In genomic region chr16:17110771-17111743, GRCm38 (mm10) we compare ENCODE assay signal across 8 mouse cellular contexts. TPM values are rescaled to one million over a fixed set of nuclear protein-coding genes. Genes with fewer than 3 reads are reported as not detected.
DNase-seq lines count a peak whose midpoint lies in the region; ATAC-seq and TF ChIP-seq lines count a peak whose summit lies in the region.

Ppil2 (minus strand) TSS chr16:17111257.

- H3K36me3 ChIP-seq in CH12.LX (replicated peaks in 1 of 2; ENCODE audit: control insufficient read depth in 1 of 2, insufficient read depth in 1 of 2, low read length in 1 of 2) = peaks cover 35 to 65% of the 10 kb centered on the region in 2 experiments
- H3K36me3 ChIP-seq in forebrain, embryonic 10.5 days (replicated peaks) = peaks cover 72% of the 10 kb centered on the region
- H3K36me3 ChIP-seq in heart, embryonic 15.5 days = peaks cover 22% of the 10 kb centered on the region
- peaks cover 20% of the 10 kb centered on the region for H3K36me3 ChIP-seq in liver, embryonic 14.5 days (replicated peaks; ENCODE audit: control insufficient read depth, insufficient read depth, low read depth)
- H3K36me3 ChIP-seq in stomach, embryonic 15.5 days = peaks cover 10% of the 10 kb centered on the region; the same call in 1 of the 2 replicates

- dilution Hi-C loops in CH12.LX (cut with MboI; ENCODE audit: extremely low pct_ligation_motif_present, extremely low pct_unique_long_range_greater_than_20kb, low sequenced_read_pairs) = no loop called here

- H3K9me3 ChIP-seq in CH12.LX (replicated peaks; ENCODE audit: low read length) = no peaks in the 10 kb centered on the region
- H3K9me3 ChIP-seq in forebrain, embryonic 10.5 days = no peaks in the 10 kb centered on the region
- H3K9me3 ChIP-seq in heart, embryonic 15.5 days (replicated peaks) = no peaks in the 10 kb centered on the region
- no peaks in the 10 kb centered on the region for H3K9me3 ChIP-seq in liver, embryonic 14.5 days (ENCODE audit: control insufficient read depth, low read length)
- no peaks in the 10 kb centered on the region for H3K9me3 ChIP-seq in stomach, embryonic 15.5 days

- in situ Hi-C loops in CH12.LX (cut with MboI; ENCODE audit: low pct_ligation_motif_present, low pct_unique_long_range_greater_than_20kb, low sequenced_read_pairs) = no loop called here

- H3K9ac ChIP-seq in CH12.LX (ENCODE audit: insufficient read depth, low read depth) = peak within 1 kb of the TSS; percentile 46
- peak within 1 kb of the TSS; percentile 70 for H3K9ac ChIP-seq in heart, embryonic 15.5 days
- H3K9ac ChIP-seq in liver, embryonic 14.5 days (replicated peaks) = peak within 1 kb of the TSS; percentile 83
- H3K9ac ChIP-seq in stomach, embryonic 15.5 days = peak within 1 kb of the TSS; percentile 63

- H3K27me3 ChIP-seq in CH12.LX (replicated peaks) = no peaks in the 10 kb centered on the region
- no peaks in the 10 kb centered on the region for H3K27me3 ChIP-seq in forebrain, embryonic 10.5 days (ENCODE audit: poor library complexity, severe bottlenecking)
- no peaks in the 10 kb centered on the region for H3K27me3 ChIP-seq in heart, embryonic 15.5 days
- no peaks in the 10 kb centered on the region for H3K27me3 ChIP-seq in liver, embryonic 14.5 days (ENCODE audit: control insufficient read depth, insufficient read depth, low read length)
- no peaks in the 10 kb centered on the region for H3K27me3 ChIP-seq in stomach, embryonic 15.5 days (replicated peaks)

- WGBS in forebrain, embryonic 10.5 days = 10% methylated on average over 38 of the region's 38 CpGs
- 9% methylated on average over 38 of the region's 38 CpGs for WGBS in heart, embryonic 15.5 days
- WGBS in liver, embryonic 14.5 days (ENCODE audit: insufficient replicate concordance) = 5% methylated on average over 38 of the region's 38 CpGs
- WGBS in stomach, embryonic 15.5 days = 9% methylated on average over 38 of the region's 38 CpGs

- peak; percentile 60; the same call in 1 of the 2 replicates for ATAC-seq in heart, embryonic 15.5 days (replicated peaks; ENCODE audit: insufficient number of reproducible peaks, insufficient read depth, low FRiP score, low read depth)
- ATAC-seq in liver, embryonic 14.5 days (ENCODE audit: insufficient read depth) = peak; percentile 87
- ATAC-seq in stomach, embryonic 15.5 days (ENCODE audit: insufficient read depth, low FRiP score, low read depth) = peak; percentile 80

- H3K79me2 ChIP-seq in CH12.LX (replicated peaks; ENCODE audit: control insufficient read depth, extremely low read depth, insufficient read depth, poor library complexity, severe bottlenecking) = peaks cover 24% of the 10 kb centered on the region

- peaks cover 5 to 21% of the 10 kb centered on the region in 2 experiments for H3K4me1 ChIP-seq in CH12.LX (ENCODE audit: control insufficient read depth in 1 of 2, insufficient read depth in 2 of 2)
- 0 out of 2 replicates have a peak, but pooled peaks cover 3% of the 10 kb centered on the region for H3K4me1 ChIP-seq in brown adipose tissue, adult 24 weeks (ENCODE audit: control insufficient read depth, insufficient read depth, insufficient read length, low read length)
- H3K4me1 ChIP-seq in forebrain, embryonic 10.5 days = peaks cover 13% of the 10 kb centered on the region
- peaks cover 12% of the 10 kb centered on the region for H3K4me1 ChIP-seq in heart, embryonic 15.5 days (replicated peaks)
- peaks cover 3 to 6% of the 10 kb centered on the region in 2 experiments for H3K4me1 ChIP-seq in liver, embryonic 14.5 days (replicated peaks; ENCODE audit: control insufficient read depth in 2 of 2, insufficient read depth in 2 of 2, low read length in 1 of 2)
- peaks cover 10% of the 10 kb centered on the region; the same call in 1 of the 2 replicates for H3K4me1 ChIP-seq in stomach, embryonic 15.5 days

- TF ChIP-seq CTCF in CH12.LX (conservative IDR thresholded peaks at IDR 0.05 in 1 of 2, IDR thresholded peaks at IDR 0.05 in 1 of 2; ENCODE audit: low read depth in 2 of 2, low read length in 2 of 2) = no peak
- TF ChIP-seq CTCF in liver, embryonic 14.5 days (IDR thresholded peaks at IDR 0.05; ENCODE audit: low read depth) = 0 out of 2 replicates have a peak, but pooled peaks have one; percentile 7

- peak within 1 kb of the TSS; percentile 73 to 86 (median 74) for H3K4me3 ChIP-seq in CH12.LX (replicated peaks in 1 of 3; ENCODE audit: low read depth in 2 of 3, low read length in 2 of 3, poor library complexity in 1 of 3)
- H3K4me3 ChIP-seq in brown adipose tissue, adult 24 weeks (ENCODE audit: insufficient read depth, low read depth, low read length) = peak within 1 kb of the TSS; percentile 94
- peak within 1 kb of the TSS; percentile 87 for H3K4me3 ChIP-seq in forebrain, embryonic 10.5 days
- H3K4me3 ChIP-seq in heart, embryonic 15.5 days = peak within 1 kb of the TSS; percentile 74
- H3K4me3 ChIP-seq in liver, embryonic 14.5 days (ENCODE audit: insufficient read depth in 1 of 2, low read depth in 2 of 2, low read length in 2 of 2) = peak within 1 kb of the TSS; percentile 81 to 88
- peak within 1 kb of the TSS; percentile 89 for H3K4me3 ChIP-seq in stomach, embryonic 15.5 days (replicated peaks)

- peak; percentile 92 for DNase-seq in CH12.LX (ENCODE audit: extremely low read depth)
- peak; percentile 77 for DNase-seq in forebrain, embryonic 10.5 days (ENCODE audit: extremely low spot score, low spot score)
- DNase-seq in kidney, postnatal 14 days = peak; percentile 81
- DNase-seq in liver, embryonic 14.5 days (ENCODE audit: low read depth in 3 of 3, low spot score in 3 of 3) = peak; percentile 64 to 77 (median 72)
- peak; percentile 75 for DNase-seq in neural tube, embryonic 10.5 days (ENCODE audit: extremely low spot score, low spot score)

- no peak for TF ChIP-seq RAD21 in CH12.LX (IDR thresholded peaks at IDR 0.05; ENCODE audit: low read depth, low read length)

- peak; percentile 95 for TF ChIP-seq POLR2A in CH12.LX (IDR thresholded peaks at IDR 0.05; ENCODE audit: low read depth, low read length)

- peak within 1 kb of the TSS; percentile 53 for H3K27ac ChIP-seq in CH12.LX (ENCODE audit: insufficient read depth, low read depth)
- peak within 1 kb of the TSS; percentile 72 for H3K27ac ChIP-seq in brown adipose tissue, adult 24 weeks (replicated peaks; ENCODE audit: low read depth, low read length)
- H3K27ac ChIP-seq in forebrain, embryonic 10.5 days = peak within 1 kb of the TSS; percentile 84
- H3K27ac ChIP-seq in heart, embryonic 15.5 days = peak within 1 kb of the TSS; percentile 74
- peak within 1 kb of the TSS; percentile 49 for H3K27ac ChIP-seq in liver, embryonic 14.5 days
- H3K27ac ChIP-seq in stomach, embryonic 15.5 days = peak within 1 kb of the TSS; percentile 74

- H3K4me2 ChIP-seq in CH12.LX (ENCODE audit: insufficient read depth, low read depth, poor library complexity, severe bottlenecking) = peak within 1 kb of the TSS; percentile 85
- H3K4me2 ChIP-seq in heart, embryonic 15.5 days = peak within 1 kb of the TSS; percentile 65
- peak within 1 kb of the TSS; percentile 79 for H3K4me2 ChIP-seq in liver, embryonic 14.5 days (ENCODE audit: low read depth)
- peak within 1 kb of the TSS; percentile 60 for H3K4me2 ChIP-seq in stomach, embryonic 15.5 days

- TF ChIP-seq EP300 in CH12.LX (IDR thresholded peaks at IDR 0.05; ENCODE audit: low read length) = 0 out of 2 replicates have a peak, but pooled peaks have one; percentile 11
- TF ChIP-seq EP300 in liver, embryonic 14.5 days (IDR thresholded peaks at IDR 0.05; ENCODE audit: low read depth) = no peak

TF ChIP-seq in CH12.LX, 34 proteins besides CTCF, POLR2A, EP300 and RAD21 (continues in another document):
- peak; percentile 62 for TF ChIP-seq ZNF384 (IDR thresholded peaks at IDR 0.05; ENCODE audit: low read depth, low read length)
- TF ChIP-seq MAX (IDR thresholded peaks at IDR 0.05; ENCODE audit: low read length) = peak; percentile 82
- TF ChIP-seq ELF1 (IDR thresholded peaks at IDR 0.05; ENCODE audit: low read depth, low read length) = peak; percentile 97
- peak; percentile 97 for TF ChIP-seq KAT2A (IDR thresholded peaks at IDR 0.05; ENCODE audit: insufficient replicate concordance, low read length)
- TF ChIP-seq USF1 (IDR thresholded peaks at IDR 0.05; ENCODE audit: low read depth, low read length) = no peak
- peak; percentile 90 for TF ChIP-seq MYC (IDR thresholded peaks at IDR 0.05; ENCODE audit: low read depth, low read length)
- TF ChIP-seq GABPA (IDR thresholded peaks at IDR 0.05; ENCODE audit: insufficient replicate concordance, low read depth, low read length) = peak; percentile 71; the same call in 1 of the 2 replicates
- TF ChIP-seq BHLHE40 (IDR thresholded peaks at IDR 0.05; ENCODE audit: low read depth, low read length) = 0 out of 2 replicates have a peak, but pooled peaks have one; percentile 5
- no peak for TF ChIP-seq SMC3 (IDR thresholded peaks at IDR 0.05; ENCODE audit: low read depth, low read length)
- no peak; the same call in 1 of the 2 replicates for TF ChIP-seq JUND (conservative IDR thresholded peaks at IDR 0.05; ENCODE audit: low read depth, low read length)
- TF ChIP-seq MEF2A (IDR thresholded peaks at IDR 0.05; ENCODE audit: borderline replicate concordance, low read depth, low read length) = peak; percentile 59; the same call in 1 of the 2 replicates
- TF ChIP-seq NELFE (IDR thresholded peaks at IDR 0.05; ENCODE audit: low read depth, low read length) = peak; percentile 93
- TF ChIP-seq UBTF (IDR thresholded peaks at IDR 0.05; ENCODE audit: low read depth, low read length) = no peak
- no peak for TF ChIP-seq ETS1 (conservative IDR thresholded peaks at IDR 0.05; ENCODE audit: low read depth, low read length)
- peak; percentile 99 for TF ChIP-seq HCFC1 (IDR thresholded peaks at IDR 0.05; ENCODE audit: low read depth, low read length)
- TF ChIP-seq RCOR1 (conservative IDR thresholded peaks at IDR 0.05; ENCODE audit: low read depth, low read length) = no peak
- TF ChIP-seq E2F4 (IDR thresholded peaks at IDR 0.05; ENCODE audit: insufficient replicate concordance, low read depth, low read length) = peak; percentile 67; the same call in 1 of the 2 replicates
- TF ChIP-seq MAZ (IDR thresholded peaks at IDR 0.05; ENCODE audit: low read depth, low read length) = 0 out of 2 replicates have a peak, but pooled peaks have one; percentile 32

RNA-seq across cellular contexts. Expression of gene Ppil2, which starts in this region (rescaled TPM):
- total RNA-seq in CH12.LX (2012; rRNA removed) = 101 and 102 TPM in 2 replicates
- 82.9 and 98.1 TPM in 2 replicates for total RNA-seq in CH12.LX (2014; rRNA removed)
- 88.1 and 90.1 TPM in 2 replicates for polyA plus RNA-seq in CH12.LX (2012; ENCODE audit: insufficient read length, low read depth)
- polyA plus RNA-seq in brown adipose tissue, adult 24 weeks (2012; ENCODE audit: insufficient read depth, insufficient read length, missing spikeins) = 48.5 and 51.7 TPM in 2 replicates
- 138 and 155 TPM in 2 replicates for polyA plus RNA-seq in forebrain, embryonic 10.5 days (2016; fragmentation: Nextera tagmentation; extraction: Ambion mirVana)
- 89.8 and 106 TPM in 2 replicates for polyA plus RNA-seq in heart, embryonic 15.5 days (2015; fragmentation: Nextera tagmentation; extraction: Ambion mirVana)
- polyA plus RNA-seq in liver, embryonic 14.5 days (2012; rRNA removed) = 29.1 and 33.4 TPM in 2 replicates
- 46.1 and 50.5 TPM in 2 replicates for polyA plus RNA-seq in liver, embryonic 14.5 days (2014; fragmentation: Nextera tagmentation; extraction: Ambion mirVana)
- 118 and 131 TPM in 2 replicates for polyA plus RNA-seq in stomach, embryonic 15.5 days (2015; fragmentation: Nextera tagmentation; extraction: Ambion mirVana)

Comparison
In these comparisons a context has a peak if more than half of its experiments do, and no peak if none do; other contexts are left out.
1. Peak in every context shown above with its lines: DNase-seq, ATAC-seq, H3K4me3 ChIP-seq and H3K27ac ChIP-seq.